Mouse (Mus musculus) G1E (cell line): ENCODE data around the gene Arhgef19. TPM values are rescaled to one million over a fixed set of nuclear protein-coding genes. Genes with fewer than 3 reads are reported as not detected.
A peak's percentile ranks its signal among the peaks of the same experiment; 100 is the strongest.

ENCODE experiments used
- ATAC-seq: 2 replicates; pipeline ENCODE4 v1.8.0; 2016; ENCODE audit warnings: mild to moderate bottlenecking; ENCODE audit not compliant: insufficient number of reproducible peaks, poor library complexity, low FRiP score, severe bottlenecking; ENCODE audit errors: extremely low read depth
- DNase-seq: peaks from one replicate; pipeline ENCODE4 v3.0.0; 2012; ENCODE audit warnings: low spot score
- H3K27me3 ChIP-seq: 2 replicates; pipeline ENCODE4 v1.6.1; 2012; ENCODE audit warnings: mild to moderate bottlenecking, low read length, inconsistent platforms; ENCODE audit not compliant: insufficient read depth
- H3K36me3 ChIP-seq: replicated peaks from 2 replicates; pipeline ENCODE3; 2012; ENCODE audit warnings: mild to moderate bottlenecking, inconsistent platforms
- H3K4me1 ChIP-seq: 2 replicates; pipeline ENCODE4 v1.6.1; 2012; ENCODE audit warnings: low read depth, low read length, inconsistent platforms, mixed read lengths; ENCODE audit not compliant: insufficient read depth
- H3K4me3 ChIP-seq: 2 replicates; pipeline ENCODE4 v1.5.1; 2012; ENCODE audit warnings: low read depth, mild to moderate bottlenecking, inconsistent platforms, low read length, moderate library complexity, mixed read lengths
- H3K9me3 ChIP-seq: replicated peaks from 2 replicates; pipeline ENCODE4 v1.6.1; 2012; ENCODE audit warnings: inconsistent platforms
- CTCF ChIP-seq: IDR thresholded peaks from 2 replicates; pipeline ENCODE4 v1.5.1; 2012; ENCODE audit warnings: low read depth, low read length, inconsistent platforms, mixed read lengths
- GATA1 ChIP-seq: IDR thresholded peaks from 2 replicates; pipeline ENCODE4 v1.6.1; 2012; ENCODE audit warnings: borderline replicate concordance, low read length, inconsistent platforms, mixed read lengths
- GATA2 ChIP-seq: IDR thresholded peaks from 2 replicates; pipeline ENCODE4 v1.6.1; 2012; ENCODE audit warnings: low read depth, low read length, inconsistent platforms, borderline replicate concordance
- POLR2AphosphoS5 ChIP-seq: IDR thresholded peaks from 2 replicates; pipeline ENCODE4 v1.6.1; 2012; ENCODE audit warnings: low read depth, low read length, inconsistent platforms; ENCODE audit not compliant: insufficient replicate concordance
- TAL1 ChIP-seq: conservative IDR thresholded peaks from 2 replicates; pipeline ENCODE4 v1.6.1; 2012; ENCODE audit warnings: low read depth, low read length, inconsistent platforms, mixed read lengths
- polyA plus RNA-seq: library from polyadenylated mRNA; stranded (reverse); fragments of >175 nt; gene quantifications from 2 replicates; pipeline ENCODE4 v1.2.3, GENCODE M21; 2012
- total RNA-seq, 2 experiments: library from RNA; stranded (forward) in 1 of 2; stranded (reverse) in 1 of 2; fragments of 200-1000 nt in 1 of 2; fragments of >200 nt in 1 of 2; fragmentation: Nextera tagmentation in 1 of 2; gene quantifications; 2 replicates each; pipeline ENCODE4 v1.2.3; 2014 to 2017

The Arhgef19 gene
- total RNA-seq (2014; fragmentation: Nextera tagmentation): not detected in 2 replicates
- 0.06 TPM in 1 of 2 replicates, not detected in the other for total RNA-seq (2017)
- polyA plus RNA-seq: not detected in 2 replicates

DNA sequence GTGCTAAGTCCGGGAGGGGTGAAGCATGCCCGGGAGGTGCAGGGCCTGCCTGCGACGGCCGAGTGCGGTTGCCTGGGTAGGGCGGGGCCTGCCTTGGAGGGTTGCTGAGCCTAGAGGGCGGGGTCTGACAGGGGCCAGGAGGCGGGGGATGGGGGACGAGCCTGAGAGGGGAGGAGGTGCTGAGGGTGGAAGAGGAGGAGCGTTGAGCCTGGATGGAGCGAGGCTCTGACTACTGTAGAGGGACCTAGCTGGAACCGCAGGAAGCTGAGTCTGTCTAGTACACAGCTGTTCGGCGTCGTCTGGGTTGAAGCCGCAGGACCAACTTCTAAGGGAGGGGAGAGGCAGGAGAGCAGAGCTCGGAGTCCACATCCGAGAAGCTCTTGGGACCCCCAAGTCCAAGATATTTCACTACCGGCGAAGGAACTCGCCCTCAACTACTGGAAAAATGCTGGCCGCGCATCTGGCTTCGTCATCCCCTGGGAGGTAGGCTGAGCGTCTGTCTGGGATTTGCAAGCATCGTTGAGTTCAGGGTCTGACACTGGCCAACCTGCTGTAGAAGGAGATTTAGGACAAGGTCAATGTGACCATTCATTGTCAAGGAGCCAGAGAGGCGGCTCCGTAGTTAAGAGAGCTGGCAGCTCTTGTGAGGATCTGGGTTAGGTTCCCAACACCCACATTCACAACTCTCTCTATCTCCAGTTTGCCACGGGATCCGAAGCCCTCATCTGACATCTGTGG lies at the start of gene Arhgef19:
Gene Arhgef19 (plus strand): TSS at position 112 of the 738 bp plus-strand sequence.
- Histone ChIP-seq H3K27me3 (peaks cover 63% of the 10 kb centered on the region), H3K36me3 (no peaks in the 10 kb centered on the region), H3K9me3 (no peaks in the 10 kb centered on the region), H3K4me1 (peaks cover 15% of the 10 kb centered on the region), H3K4me3 (peak within 1 kb of the TSS; percentile 65; the same call in 1 of the 2 replicates)
- DNase-seq: peak; percentile 48
- peak; percentile 81 for ATAC-seq
- TF ChIP-seq GATA1 (no peak), CTCF (no peak), POLR2AphosphoS5 (no peak), TAL1 (no peak), GATA2 (no peak)

DNA sequence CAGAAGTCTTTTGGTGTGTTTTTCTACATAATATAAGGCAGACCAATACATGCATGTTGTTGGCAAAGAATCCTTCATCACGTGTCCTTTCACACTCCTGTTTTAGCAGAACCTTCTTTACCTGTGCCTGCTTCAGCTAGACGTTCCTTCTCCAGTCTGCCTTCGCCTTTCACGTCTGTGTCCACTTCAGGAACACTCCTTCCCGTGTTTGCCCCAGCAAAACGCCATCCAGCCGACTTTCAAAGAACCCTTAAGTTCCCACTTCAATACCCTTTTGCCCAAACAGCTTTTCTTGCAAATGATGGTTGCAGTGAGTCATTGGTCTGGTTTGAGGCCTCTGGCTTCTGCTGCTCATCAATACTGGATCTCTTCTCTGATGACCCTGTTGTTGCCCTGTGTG lies 48.0 kb upstream of the Arhgef19 start:
- ATAC-seq: no peak
- TF ChIP-seq GATA1 (no peak), TAL1 (no peak), GATA2 (no peak), POLR2AphosphoS5 (no peak), CTCF (no peak)
- Histone ChIP-seq H3K4me1 (peaks cover 8% of the 10 kb centered on the region; the same call in 1 of the 2 replicates), H3K4me3 (no peak overlapping the region), H3K27me3 (no peaks in the 10 kb centered on the region), H3K9me3 (no peaks in the 10 kb centered on the region), H3K36me3 (peaks cover 91% of the 10 kb centered on the region)
- no peak for DNase-seq

DNA sequence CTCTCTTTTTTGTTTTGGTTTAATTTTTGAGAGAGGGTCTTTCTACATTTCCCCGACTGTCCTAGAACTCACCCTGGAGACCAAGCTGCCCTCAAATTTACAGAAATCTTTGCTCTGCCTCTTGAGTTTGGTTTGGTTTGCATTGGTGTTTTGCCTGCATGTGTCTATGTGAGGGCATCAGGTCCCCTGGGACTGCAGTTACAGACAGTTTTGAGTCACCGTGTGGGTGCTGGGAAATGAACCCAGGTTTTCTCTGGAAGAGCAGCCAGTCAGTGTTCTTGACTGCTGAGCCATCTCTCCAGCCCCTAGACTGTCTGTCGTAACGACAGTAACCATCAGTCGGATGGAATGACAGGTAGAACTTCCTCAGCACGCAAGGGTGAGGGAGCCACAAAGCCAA lies 44.7 kb upstream of the Arhgef19 start:
- peaks cover 7% of the 10 kb centered on the region for H3K4me1 ChIP-seq
- H3K9me3 ChIP-seq: no peaks in the 10 kb centered on the region
- DNase-seq (no peak), ATAC-seq (no peak)
- TF ChIP-seq GATA1: no peak
- no peak for TF ChIP-seq TAL1
- TF ChIP-seq GATA2: no peak
- TF ChIP-seq POLR2AphosphoS5: no peak
- no peak for TF ChIP-seq CTCF
- peaks cover 96% of the 10 kb centered on the region for H3K36me3 ChIP-seq
- H3K27me3 ChIP-seq: no peaks in the 10 kb centered on the region
- no peak overlapping the region for H3K4me3 ChIP-seq

DNA sequence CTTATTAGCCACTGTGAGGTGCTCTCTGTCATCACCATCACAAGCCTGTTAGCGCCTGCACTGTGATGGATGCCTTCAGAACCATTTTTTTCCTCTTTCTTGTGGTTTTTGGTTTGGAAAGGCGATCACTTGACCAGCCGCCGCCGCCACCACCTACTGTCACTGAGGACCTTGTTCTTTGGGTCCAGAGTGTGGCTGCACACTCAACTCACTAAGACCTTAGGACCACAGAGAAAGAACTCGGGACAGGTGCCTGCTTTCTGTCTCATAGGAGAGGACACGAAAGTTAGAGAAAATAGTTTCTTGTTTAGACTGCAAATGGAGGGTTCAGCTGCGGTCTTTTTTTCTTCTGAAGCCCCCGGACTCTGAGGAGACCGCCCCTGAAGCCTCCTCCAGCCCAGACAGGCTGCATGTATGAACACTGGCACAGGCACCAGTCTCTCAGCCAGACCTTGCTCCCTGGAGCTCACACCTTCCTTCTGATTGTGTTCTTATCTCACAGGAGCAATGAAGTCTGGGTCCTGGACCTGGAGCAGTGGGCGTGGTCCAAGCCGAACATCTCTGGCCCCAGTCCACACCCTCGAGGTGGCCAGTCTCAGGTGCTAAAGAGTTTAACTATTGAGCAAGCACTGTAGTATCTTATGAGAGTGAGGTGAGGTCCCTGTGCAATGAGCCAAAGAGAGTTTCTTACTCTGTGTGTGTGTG lies 42.2 kb upstream of the Arhgef19 start:
- Histone ChIP-seq H3K27me3 (no peaks in the 10 kb centered on the region), H3K4me1 (peaks cover 9% of the 10 kb centered on the region), H3K36me3 (peaks cover 97% of the 10 kb centered on the region), H3K9me3 (no peaks in the 10 kb centered on the region), H3K4me3 (no peak overlapping the region)
- DNase-seq: no peak
- no peak for ATAC-seq
- TF ChIP-seq GATA1: no peak
- no peak for TF ChIP-seq GATA2
- TF ChIP-seq POLR2AphosphoS5: no peak
- no peak for TF ChIP-seq TAL1
- no peak for TF ChIP-seq CTCF

DNA sequence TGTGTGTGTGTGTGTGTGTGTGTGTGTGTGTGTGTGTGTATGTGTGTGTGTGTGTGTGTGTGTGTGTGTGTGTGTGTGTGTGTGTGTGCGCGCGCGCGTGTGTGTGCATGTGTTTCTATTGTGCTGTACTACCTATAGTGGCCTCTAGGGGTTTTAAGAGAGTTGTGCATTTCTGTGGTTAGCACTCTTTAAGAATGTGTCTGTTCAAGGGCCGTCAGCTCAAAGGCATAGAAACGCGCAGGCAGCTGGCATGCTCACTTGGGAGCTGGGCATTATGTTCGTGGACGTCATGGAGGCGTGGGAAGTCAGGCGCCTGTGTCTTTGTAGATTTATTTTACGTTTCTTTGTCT lies 41.6 kb upstream of the Arhgef19 start:
- Histone ChIP-seq H3K4me1 (peaks cover 15% of the 10 kb centered on the region), H3K27me3 (no peaks in the 10 kb centered on the region), H3K4me3 (no peak overlapping the region), H3K36me3 (peaks cover 97% of the 10 kb centered on the region), H3K9me3 (no peaks in the 10 kb centered on the region)
- no peak for TF ChIP-seq CTCF
- TF ChIP-seq POLR2AphosphoS5: no peak
- no peak for TF ChIP-seq GATA1
- no peak for TF ChIP-seq TAL1
- TF ChIP-seq GATA2: no peak
- ATAC-seq (no peak), DNase-seq (no peak)

DNA sequence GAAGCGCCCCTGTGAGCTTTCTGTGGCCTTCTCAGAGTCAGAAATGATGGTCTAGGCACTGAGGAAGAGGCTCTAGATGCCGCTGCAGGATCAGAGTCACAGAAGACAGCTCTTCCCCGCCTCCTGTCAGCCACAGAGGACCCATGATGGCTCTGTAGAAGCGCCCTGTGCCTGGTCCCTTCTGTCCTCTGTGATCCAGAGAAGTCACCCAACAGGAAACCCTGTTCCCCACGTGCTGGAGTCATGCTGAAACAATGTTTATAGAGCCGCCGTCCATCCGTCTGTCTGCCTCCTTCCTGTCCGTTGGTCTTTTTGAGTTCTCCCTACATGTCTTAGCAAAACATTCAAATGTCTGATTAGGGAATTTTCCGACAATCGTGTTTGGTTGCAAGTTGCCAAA lies 38.4 kb upstream of the Arhgef19 start:
- Histone ChIP-seq H3K9me3 (no peaks in the 10 kb centered on the region), H3K27me3 (no peaks in the 10 kb centered on the region), H3K4me3 (no peak overlapping the region), H3K36me3 (peaks cover 93% of the 10 kb centered on the region), H3K4me1 (peaks cover 18% of the 10 kb centered on the region; the same call in 1 of the 2 replicates)
- ATAC-seq (no peak), DNase-seq (no peak)
- no peak for TF ChIP-seq CTCF
- no peak for TF ChIP-seq TAL1
- no peak for TF ChIP-seq POLR2AphosphoS5
- TF ChIP-seq GATA1: no peak
- no peak for TF ChIP-seq GATA2
